In the genomic region with DNA sequence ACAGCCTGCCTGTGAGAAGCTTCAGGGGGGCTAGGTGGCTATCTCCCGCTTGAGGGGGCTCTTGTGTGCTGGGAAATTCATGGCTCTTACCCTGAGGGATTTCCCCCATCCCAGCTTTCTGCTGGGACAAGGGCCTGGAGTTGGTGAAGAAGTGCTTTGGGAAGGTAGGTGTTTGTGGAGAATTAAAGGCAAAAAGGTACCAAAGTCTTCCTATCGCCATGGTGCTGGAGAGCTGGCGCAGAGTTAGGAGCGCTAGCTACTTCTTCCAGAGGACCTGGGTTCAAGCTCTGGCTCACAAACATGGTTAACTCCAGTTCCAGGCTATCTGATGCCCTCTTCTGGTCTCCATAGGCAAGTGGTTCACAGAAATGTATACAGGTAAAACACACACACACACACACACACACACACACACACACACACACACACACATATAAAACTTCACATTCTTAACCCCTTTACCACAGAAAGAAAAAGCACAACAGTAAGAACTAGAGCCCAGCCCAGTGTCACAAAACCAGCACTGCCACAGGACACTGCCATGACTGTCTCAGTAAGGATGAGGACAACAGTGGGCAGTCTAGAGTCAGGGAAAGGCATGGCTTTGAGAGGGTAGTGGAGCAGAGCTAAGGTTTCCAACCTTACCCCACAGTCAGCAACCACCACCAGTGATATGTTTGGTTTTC, we compare ENCODE assay signal across 12 mouse cellular contexts. TPM values are rescaled to one million over a fixed set of nuclear protein-coding genes. Genes with fewer than 3 reads are reported as not detected.
A peak's percentile ranks its signal among the peaks of the same experiment; 100 is the strongest.
DNase-seq lines count a peak whose midpoint lies in the region; ATAC-seq lines count a peak whose summit lies in the region.
"Had no signal": no experiment of that assay in that cellular context is flagged by ENCODE, and none has a peak within 500 bp of the region (broad histone marks: within the 10 kb centered on the region; RNA-seq: fewer than 3 reads in every experiment).

No protein-coding gene starts in this region.

- 91% methylated on average over 4 of the region's 4 CpGs for WGBS in heart, embryonic 14.5 days
- WGBS in heart, embryonic 16.5 days, result 93% methylated on average over 4 of the region's 4 CpGs
- WGBS in stomach, embryonic 15.5 days, result 81% methylated on average over 4 of the region's 4 CpGs

- H3K4me2 ChIP-seq in heart, embryonic 14.5 days (ENCODE audit: low read length), result peak overlapping the region; percentile 86
- H3K4me2 ChIP-seq in heart, embryonic 16.5 days (ENCODE audit: low read depth, low read length), result peak overlapping the region; percentile 66
- peak overlapping the region; percentile 72 for H3K4me2 ChIP-seq in stomach, embryonic 15.5 days

- no peaks in the 10 kb centered on the region for H3K27me3 ChIP-seq in heart, embryonic 14.5 days (ENCODE audit: control insufficient read depth, insufficient read depth, low read length)
- H3K27me3 ChIP-seq in megakaryocyte, embryonic 14.5 days (replicated peaks), result no peaks in the 10 kb centered on the region
- H3K27me3 ChIP-seq in heart, embryonic 16.5 days (ENCODE audit: control insufficient read depth, insufficient read depth, low read length), result no peaks in the 10 kb centered on the region
- no peaks in the 10 kb centered on the region for H3K27me3 ChIP-seq in stomach, embryonic 15.5 days (replicated peaks)

- no peak overlapping the region for H3K4me3 ChIP-seq in heart, embryonic 14.5 days (ENCODE audit: control insufficient read depth in 1 of 2, insufficient read depth in 1 of 2, low read depth in 1 of 2, low read length in 2 of 2)
- H3K4me3 ChIP-seq in megakaryocyte, embryonic 14.5 days (replicated peaks), result peak overlapping the region; percentile 93
- no peak overlapping the region for H3K4me3 ChIP-seq in heart, embryonic 16.5 days (ENCODE audit: low read length)
- peak overlapping the region; percentile 65; the same call in 1 of the 2 replicates for H3K4me3 ChIP-seq in stomach, embryonic 15.5 days (replicated peaks)

- no peak for ATAC-seq in heart, embryonic 14.5 days (ENCODE audit: insufficient number of reproducible peaks, insufficient read depth, low FRiP score, low read depth)
- no peak for ATAC-seq in megakaryocyte, adult 5-6 weeks (ENCODE audit: poor library complexity, severe bottlenecking)
- ATAC-seq in heart, embryonic 16.5 days (replicated peaks; ENCODE audit: extremely low read depth, insufficient read depth, low FRiP score), result no peak
- no peak for ATAC-seq in stomach, embryonic 15.5 days (ENCODE audit: insufficient read depth, low FRiP score, low read depth)
- ATAC-seq in inflammation-experienced regulatory T-cells, adult 6 months, result no peak
- ATAC-seq: hindbrain, embryonic 16.5 days had no signal

- H3K36me3 ChIP-seq in heart, embryonic 14.5 days (ENCODE audit: control insufficient read depth, insufficient read depth, low read length), result peaks cover 9% of the 10 kb centered on the region
- H3K36me3 ChIP-seq in megakaryocyte, embryonic 14.5 days (replicated peaks; ENCODE audit: low read length), result peaks cover 59% of the 10 kb centered on the region
- no peaks in the 10 kb centered on the region; the same call in 1 of the 2 replicates for H3K36me3 ChIP-seq in heart, embryonic 16.5 days (ENCODE audit: control insufficient read depth, insufficient read depth)
- 0 out of 2 replicates have a peak, but pooled peaks cover 2% of the 10 kb centered on the region for H3K36me3 ChIP-seq in stomach, embryonic 15.5 days

- peak overlapping the region in 1 of 2 experiments; percentile 79; a peak in 1 of 4 replicates for H3K27ac ChIP-seq in heart, embryonic 14.5 days (replicated peaks in 1 of 2; ENCODE audit: control insufficient read depth in 1 of 2, insufficient read depth in 1 of 2, low read depth in 2 of 2, low read length in 2 of 2)
- 0 out of 2 replicates have a peak overlapping the region, but pooled peaks have one; percentile 43 for H3K27ac ChIP-seq in heart, embryonic 16.5 days (ENCODE audit: low read length)
- H3K27ac ChIP-seq in stomach, embryonic 15.5 days, result peak overlapping the region; percentile 60

- no peaks in the 10 kb centered on the region for H3K9me3 ChIP-seq in heart, embryonic 14.5 days (ENCODE audit: control insufficient read depth, low read length)
- no peaks in the 10 kb centered on the region for H3K9me3 ChIP-seq in megakaryocyte, embryonic 14.5 days
- no peaks in the 10 kb centered on the region for H3K9me3 ChIP-seq in heart, embryonic 16.5 days (replicated peaks; ENCODE audit: control insufficient read depth, low read length)
- no peaks in the 10 kb centered on the region for H3K9me3 ChIP-seq in stomach, embryonic 15.5 days

- DNase-seq in heart, adult 9 months (ENCODE audit: low spot score in 2 of 2), result no peak
- no peak for DNase-seq in adrenal gland, adult 2 months
- DNase-seq: adrenal gland, postnatal 25 days had no signal

- peak overlapping the region; percentile 41; the same call in 1 of the 2 replicates for H3K9ac ChIP-seq in heart, embryonic 14.5 days (ENCODE audit: low read length)
- H3K9ac ChIP-seq in heart, embryonic 16.5 days (ENCODE audit: low read length), result 0 out of 2 replicates have a peak overlapping the region, but pooled peaks have one; percentile 14
- no peak overlapping the region for H3K9ac ChIP-seq in stomach, embryonic 15.5 days

- peaks cover 46 to 54% of the 10 kb centered on the region in 2 experiments for H3K4me1 ChIP-seq in heart, embryonic 14.5 days (ENCODE audit: control insufficient read depth in 2 of 2, insufficient read depth in 2 of 2, low read length in 2 of 2)
- H3K4me1 ChIP-seq in megakaryocyte, embryonic 14.5 days, result peaks cover 63% of the 10 kb centered on the region
- peaks cover 54% of the 10 kb centered on the region for H3K4me1 ChIP-seq in heart, embryonic 16.5 days (ENCODE audit: control insufficient read depth, insufficient read depth, low read length)
- H3K4me1 ChIP-seq in stomach, embryonic 15.5 days, result peaks cover 37% of the 10 kb centered on the region

RNA-seq across cellular contexts. Expression of gene Plekho2, which starts 2.2 kb away (rescaled TPM):
- polyA plus RNA-seq in heart, embryonic 14.5 days (2014; fragmentation: Nextera tagmentation; extraction: Ambion mirVana), result 8.8 and 9.8 TPM in 2 replicates
- 198 and 329 TPM in 2 replicates for polyA plus RNA-seq in megakaryocyte, embryonic 14.5 days (2012; ENCODE audit: insufficient read depth, low replicate concordance)
- total RNA-seq in megakaryocyte, adult 5-6 weeks (2015), result 59.1 and 68.1 TPM in 2 replicates
- total RNA-seq in megakaryocyte, adult 5-6 weeks (2017), result 52.5 and 60.6 TPM in 2 replicates
- 11.0 and 12.0 TPM in 2 replicates for polyA plus RNA-seq in heart, embryonic 16.5 days (2015; fragmentation: Nextera tagmentation; extraction: Ambion mirVana)
- 17.0 and 18.1 TPM in 2 replicates for polyA plus RNA-seq in stomach, embryonic 15.5 days (2015; fragmentation: Nextera tagmentation; extraction: Ambion mirVana)
- 10 to 100 TPM; 44.8 to 84.9 (median 55.9) TPM for polyA plus RNA-seq in inflammation-experienced regulatory T-cells, adult 6 months (2017; shearing (Covaris generic))
- total RNA-seq in adrenal gland, adult 2 months (2021), result 10 to 100 TPM; 49.9 to 61.0 TPM
- 48.8 and 61.6 TPM in 2 replicates for polyA plus RNA-seq in adrenal gland, adult 2 months (2012; rRNA removed)

RNA-seq across cellular contexts. Expression of gene Pif1, which starts 9.3 kb away (rescaled TPM):
- polyA plus RNA-seq in heart, embryonic 14.5 days (2014; fragmentation: Nextera tagmentation; extraction: Ambion mirVana), result 8.7 and 9.2 TPM in 2 replicates
- polyA plus RNA-seq in megakaryocyte, embryonic 14.5 days (2012; ENCODE audit: insufficient read depth, low replicate concordance), result 3.9 and 6.9 TPM in 2 replicates
- total RNA-seq in megakaryocyte, adult 5-6 weeks (2015), result 12.1 and 12.6 TPM in 2 replicates
- 12.7 and 16.9 TPM in 2 replicates for total RNA-seq in megakaryocyte, adult 5-6 weeks (2017)
- 11.9 and 13.9 TPM in 2 replicates for polyA plus RNA-seq in heart, embryonic 16.5 days (2015; fragmentation: Nextera tagmentation; extraction: Ambion mirVana)
- polyA plus RNA-seq in stomach, embryonic 15.5 days (2015; fragmentation: Nextera tagmentation; extraction: Ambion mirVana), result 11.4 and 12.3 TPM in 2 replicates
- 1 to 10 TPM in 2 of 3 experiments, under 1 TPM in 1; 0.32 to 7.4 (median 1.1) TPM for polyA plus RNA-seq in inflammation-experienced regulatory T-cells, adult 6 months (2017; shearing (Covaris generic))
- under 1 TPM; 0.29 to 0.45 TPM for total RNA-seq in adrenal gland, adult 2 months (2021)
- polyA plus RNA-seq in adrenal gland, adult 2 months (2012; rRNA removed), result 0.42 and 0.46 TPM in 2 replicates

RNA-seq across cellular contexts. Expression of gene Rbpms2, which starts 51.8 kb away (rescaled TPM):
- polyA plus RNA-seq in heart, embryonic 14.5 days (2014; fragmentation: Nextera tagmentation; extraction: Ambion mirVana), result 125 TPM in 2 replicates
- 500 and 536 TPM in 2 replicates for polyA plus RNA-seq in megakaryocyte, embryonic 14.5 days (2012; ENCODE audit: insufficient read depth, low replicate concordance)
- total RNA-seq in megakaryocyte, adult 5-6 weeks (2015), result 0.45 TPM in 1 of 2 replicates, not detected in the other
- total RNA-seq in megakaryocyte, adult 5-6 weeks (2017), result not detected in 2 replicates
- polyA plus RNA-seq in heart, embryonic 16.5 days (2015; fragmentation: Nextera tagmentation; extraction: Ambion mirVana), result 105 and 108 TPM in 2 replicates
- 19.3 and 23.2 TPM in 2 replicates for polyA plus RNA-seq in stomach, embryonic 15.5 days (2015; fragmentation: Nextera tagmentation; extraction: Ambion mirVana)
- polyA plus RNA-seq in inflammation-experienced regulatory T-cells, adult 6 months (2017; shearing (Covaris generic)), result 1 to 10 TPM in 1 of 3 experiments, not detected in 2; 1.0 TPM
- total RNA-seq in adrenal gland, adult 2 months (2021), result 10 to 100 TPM; 63.1 to 85.0 TPM
- 125 and 154 TPM in 2 replicates for polyA plus RNA-seq in adrenal gland, adult 2 months (2012; rRNA removed)

RNA-seq across cellular contexts. Expression of gene Ankdd1a, which starts 57.7 kb away (rescaled TPM):
- polyA plus RNA-seq in heart, embryonic 14.5 days (2014; fragmentation: Nextera tagmentation; extraction: Ambion mirVana), result not detected in 2 replicates
- polyA plus RNA-seq in megakaryocyte, embryonic 14.5 days (2012; ENCODE audit: insufficient read depth, low replicate concordance), result 2.0 TPM in 1 of 2 replicates, not detected in the other
- not detected in 2 replicates for total RNA-seq in megakaryocyte, adult 5-6 weeks (2015)
- total RNA-seq in megakaryocyte, adult 5-6 weeks (2017), result 0.08 TPM in 1 of 2 replicates, not detected in the other
- not detected in 2 replicates for polyA plus RNA-seq in heart, embryonic 16.5 days (2015; fragmentation: Nextera tagmentation; extraction: Ambion mirVana)
- polyA plus RNA-seq in stomach, embryonic 15.5 days (2015; fragmentation: Nextera tagmentation; extraction: Ambion mirVana), result 0.14 TPM in 1 of 2 replicates, not detected in the other
- not detected for polyA plus RNA-seq in inflammation-experienced regulatory T-cells, adult 6 months (2017; shearing (Covaris generic))
- total RNA-seq in adrenal gland, adult 2 months (2021), result 1 to 10 TPM in 1 of 2 experiments, under 1 TPM in 1; 0.32 to 3.3 TPM
- polyA plus RNA-seq in adrenal gland, adult 2 months (2012; rRNA removed), result 0.45 and 0.98 TPM in 2 replicates
- total RNA-seq: common myeloid progenitor, adult 5-6 weeks; ES-E14 had no signal

Comparison
In these comparisons a context has a peak if more than half of its experiments do, and no peak if none do; other contexts are left out.
1. H3K4me3 ChIP-seq: peak in megakaryocyte, embryonic 14.5 days (single experiment) and stomach, embryonic 15.5 days (single experiment); none in heart, embryonic 14.5 days (0 of 2) and heart, embryonic 16.5 days (single experiment).
2. Peak in every context shown above with its lines, with median percentiles within 50 percentile points of each other: H3K4me2 ChIP-seq.